Mouse (Mus musculus) mouse embryonic stem cell (cell line): ENCODE data around the gene Lalba.
"Not testable (repeated sequence)": the region's sequence is repeated elsewhere in the genome, so short reads cannot be mapped to it uniquely, and the experiment has no call there.

ENCODE experiments used
- in situ Hi-C, 2 experiments: fragments of 300-500 bp; cut with MboI; formaldehyde crosslinking; loops; 1 replicate in 1 of 2; 3 replicates in 1 of 2; pipeline ENCODE4 v1.14.3; 2019 to 2020; ENCODE audit warnings: low sequenced_read_pairs in 2 of 2, low pct_unique_long_range_greater_than_20kb in 1 of 2, mixed read lengths in 1 of 2; ENCODE audit not compliant: unreplicated experiment in 1 of 2

Lalba gene

DNA sequence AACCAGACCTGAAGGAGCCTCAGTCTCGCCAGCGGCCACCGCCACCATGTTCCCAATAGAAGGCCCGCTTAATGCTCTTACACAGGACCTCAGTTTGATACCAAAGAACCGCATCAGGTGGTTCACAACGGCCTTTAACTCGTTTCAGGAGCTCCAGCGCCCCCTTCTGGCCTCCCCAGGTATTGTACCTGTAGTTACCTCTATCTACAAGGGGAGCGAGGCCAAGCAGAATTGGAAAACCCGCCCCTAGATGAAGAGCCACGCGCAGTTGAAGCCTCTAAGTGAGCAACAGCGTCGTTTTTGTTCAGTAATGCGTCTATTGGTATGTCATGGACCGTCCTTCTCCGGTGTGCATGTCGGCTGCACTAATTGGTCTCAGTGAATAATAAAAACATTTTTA, 22.0 kb upstream of the Lalba start:
- in situ Hi-C loops = no loop called here

GRCm38 (mm10) chr15:98503317-98503716, 20.8 kb upstream of the Lalba start:
- in situ Hi-C loops = no loop called here

DNA sequence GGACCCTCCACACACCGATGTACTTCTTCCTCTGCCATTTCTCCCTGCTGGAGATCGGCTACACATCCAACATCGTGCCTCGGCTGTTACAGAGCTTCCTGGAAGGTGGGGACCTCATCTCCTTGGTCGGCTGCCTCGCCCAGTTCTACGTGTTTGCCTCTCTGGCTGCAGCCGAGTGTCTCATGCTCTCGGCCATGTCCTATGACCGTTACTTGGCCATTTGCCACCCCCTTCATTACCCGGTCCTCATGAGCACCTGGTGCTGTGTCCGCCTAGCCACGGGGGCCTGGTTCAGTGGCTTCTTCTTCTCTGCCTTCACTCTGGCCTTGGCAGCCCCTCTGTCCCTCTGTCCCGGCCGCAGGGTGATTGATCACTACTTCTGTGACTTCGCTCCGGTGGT, 15.1 kb upstream of the Lalba start:
- in situ Hi-C loops = no loop called here

- in situ Hi-C loops = no loop called here
These were observed 9.6 kb upstream of the Lalba start, which contains the start of gene Olfr279 for GRCm38 (mm10) chr15:98492102-98492501. Gene Olfr279 (plus strand): TSS chr15:98492402.

DNA sequence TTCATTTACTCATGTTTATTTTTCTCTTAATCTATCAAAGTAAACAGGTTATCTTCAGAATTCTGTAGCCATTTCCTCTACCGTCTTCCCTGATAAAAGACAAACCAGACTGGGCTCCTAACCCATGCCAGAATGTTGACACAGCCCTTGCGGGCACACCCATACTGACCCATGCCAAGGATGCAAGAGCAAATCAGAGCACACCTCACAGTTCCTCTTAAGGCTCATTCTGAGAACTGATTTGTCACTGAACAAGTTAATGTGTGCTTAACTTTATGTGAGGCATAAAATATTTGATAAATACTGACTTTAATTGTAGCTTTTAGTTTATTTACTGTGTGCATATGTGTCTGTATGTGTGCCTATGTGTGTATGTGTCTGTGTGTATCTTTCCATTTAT, 8.8 kb upstream of the Lalba start:
- in situ Hi-C loops = no loop called here

DNA sequence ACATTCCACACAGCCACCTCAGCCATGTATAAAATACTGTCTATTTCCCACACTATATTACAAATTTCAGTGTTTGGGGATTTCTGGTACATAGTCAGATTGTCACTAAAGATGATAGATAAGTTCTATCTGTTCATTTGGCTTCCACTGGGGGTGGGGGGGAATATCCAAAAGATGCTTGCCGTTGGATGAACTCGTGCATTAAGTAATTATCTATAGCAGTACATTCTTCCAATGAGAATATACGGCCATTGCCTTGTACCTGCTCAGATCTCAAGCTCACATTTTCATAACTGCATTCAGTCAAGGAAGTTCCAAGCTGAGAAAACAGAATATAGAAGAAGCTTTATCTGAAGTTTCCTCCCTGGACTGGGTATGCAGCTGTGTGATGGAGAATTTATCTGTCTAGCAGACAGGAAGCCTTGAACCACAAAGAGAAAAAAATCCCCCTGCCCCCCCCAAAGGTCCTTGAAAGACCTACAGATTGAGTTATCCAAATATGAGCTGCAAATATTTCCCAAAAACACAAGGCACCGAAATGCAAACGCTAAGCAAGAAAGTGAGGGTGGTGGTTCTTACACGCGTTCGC, 4.0 kb upstream of the Lalba start:
- in situ Hi-C loops = no loop called here

DNA sequence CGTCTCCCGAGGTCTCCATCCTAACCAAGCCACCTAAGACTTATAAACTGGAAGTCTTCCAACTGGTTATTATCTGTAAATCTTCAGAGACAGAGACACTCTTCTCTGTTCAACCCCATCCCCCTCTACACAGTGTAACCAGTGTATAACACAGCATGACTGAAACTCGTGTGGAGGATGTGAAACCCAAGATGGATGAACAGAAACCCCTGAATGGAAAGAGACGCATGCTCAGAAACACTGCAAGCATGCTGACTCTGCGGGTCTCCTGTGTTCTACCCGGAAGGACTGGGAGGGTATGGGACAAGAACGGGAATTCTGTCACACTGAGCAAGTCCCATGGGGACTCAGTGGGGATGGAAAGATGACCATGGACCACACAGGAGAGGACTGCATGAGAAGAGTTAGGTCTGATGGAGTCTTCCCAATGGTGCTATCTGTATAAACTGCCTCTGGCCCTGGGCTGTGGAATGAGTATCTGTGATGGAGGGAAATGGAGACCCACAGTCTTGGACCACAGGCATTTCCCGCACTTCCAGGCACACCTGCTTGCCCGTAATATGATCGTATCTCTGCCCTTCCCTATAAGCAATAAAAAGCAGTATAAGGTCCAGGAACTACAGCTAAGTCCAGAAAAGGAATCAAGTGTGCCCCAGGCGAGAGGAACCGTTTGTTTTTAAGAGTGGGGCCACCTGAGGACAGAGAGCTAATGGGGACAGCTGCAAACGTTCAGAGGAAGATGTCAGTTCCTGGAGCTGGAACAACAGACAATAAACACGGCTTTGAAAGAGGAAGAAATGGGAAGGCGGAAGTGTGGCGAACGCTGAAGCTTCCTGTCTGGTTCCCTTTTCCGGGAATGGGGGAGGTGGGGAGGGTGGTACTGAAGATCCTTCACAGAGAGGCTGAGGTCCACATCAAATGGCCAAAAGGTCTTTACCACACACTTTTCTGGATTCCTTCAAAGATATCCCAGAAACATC, 1.7 kb upstream of the Lalba start:
- in situ Hi-C loops = no loop called here

- in situ Hi-C loops = no loop called here
These were observed 2.9 kb downstream of the Lalba start for GRCm38 (mm10) chr15:98479568-98480102.

DNA sequence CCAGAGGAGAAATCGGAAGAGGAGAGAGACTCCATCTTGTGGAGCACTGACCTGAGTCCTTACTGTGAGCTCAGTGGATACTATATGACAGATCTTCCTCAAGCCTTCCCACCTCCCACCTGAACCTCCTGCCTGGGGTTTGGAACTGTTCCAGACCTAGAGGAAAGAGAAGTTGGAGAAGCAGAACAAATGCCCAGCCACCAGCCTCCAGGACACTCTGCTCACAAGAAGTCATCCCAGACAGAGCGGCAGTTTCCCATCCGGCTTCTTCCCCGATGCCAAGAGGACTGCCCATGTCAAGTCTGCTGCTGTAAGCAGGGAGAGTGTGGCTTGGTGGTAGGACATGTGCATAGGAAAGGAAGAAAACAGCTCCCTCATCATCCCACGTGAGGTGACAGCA, 6.2 kb downstream of the Lalba start:
- in situ Hi-C loops = no loop called here

- in situ Hi-C loops = no loop called here
These were observed 7.1 kb downstream of the Lalba start for GRCm38 (mm10) chr15:98475382-98475781.

- in situ Hi-C loops = no loop called here
These were observed 7.6 kb downstream of the Lalba start for GRCm38 (mm10) chr15:98474958-98475357.

DNA sequence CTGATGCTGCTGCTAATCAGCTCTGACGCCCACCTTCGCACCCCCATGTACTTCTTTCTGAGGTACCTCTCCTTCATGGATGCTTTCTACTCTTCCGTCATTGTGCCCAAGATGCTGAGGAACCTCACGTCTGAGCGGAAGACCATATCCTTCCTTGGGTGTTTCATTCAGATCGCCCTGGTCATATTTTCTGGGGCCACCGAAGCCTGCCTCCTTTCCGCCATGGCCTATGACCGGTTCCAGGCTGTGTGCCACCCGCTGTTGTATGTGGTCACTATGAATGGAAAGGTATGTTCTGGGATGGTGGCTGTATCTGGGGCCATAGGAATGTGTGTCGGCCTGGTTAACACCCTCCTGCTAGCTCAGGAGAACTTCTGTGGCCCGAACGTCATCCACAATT, 11.0 kb downstream of the Lalba start:
- in situ Hi-C loops = no loop called here

GRCm38 (mm10) chr15:98469596-98469995, 12.9 kb downstream of the Lalba start, which contains the start of gene OR5BS1P:
Gene OR5BS1P (plus strand): TSS chr15:98469896.
- in situ Hi-C loops = no loop called here

GRCm38 (mm10) chr15:98452288-98452687, 30.2 kb downstream of the Lalba start, which contains the start of gene Olfr281:
Gene Olfr281 (plus strand): TSS chr15:98452588.
- in situ Hi-C loops = no loop called here

- in situ Hi-C loops = no loop called here
These were observed 34.0 kb downstream of the Lalba start for GRCm38 (mm10) chr15:98448521-98448920.

DNA sequence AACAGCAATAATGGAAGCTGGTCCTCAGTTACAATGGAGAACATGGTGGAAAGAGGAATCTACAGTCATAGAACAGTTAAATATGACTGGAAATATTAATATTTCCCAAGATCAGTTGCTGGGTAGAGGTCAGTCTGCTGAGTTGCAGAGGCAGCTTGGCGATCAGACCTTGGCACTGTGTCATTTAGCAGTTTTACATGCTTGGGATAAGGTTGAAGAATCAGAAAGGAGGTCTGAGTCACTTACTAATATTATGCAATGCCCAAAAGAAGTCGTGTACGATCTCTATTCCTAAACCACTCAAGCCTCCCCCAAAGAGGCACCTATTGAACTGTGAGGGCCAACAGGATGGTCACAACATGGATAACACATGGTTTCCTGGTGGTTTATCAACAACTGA, 38.0 kb downstream of the Lalba start:
- in situ Hi-C loops = no loop called here

DNA sequence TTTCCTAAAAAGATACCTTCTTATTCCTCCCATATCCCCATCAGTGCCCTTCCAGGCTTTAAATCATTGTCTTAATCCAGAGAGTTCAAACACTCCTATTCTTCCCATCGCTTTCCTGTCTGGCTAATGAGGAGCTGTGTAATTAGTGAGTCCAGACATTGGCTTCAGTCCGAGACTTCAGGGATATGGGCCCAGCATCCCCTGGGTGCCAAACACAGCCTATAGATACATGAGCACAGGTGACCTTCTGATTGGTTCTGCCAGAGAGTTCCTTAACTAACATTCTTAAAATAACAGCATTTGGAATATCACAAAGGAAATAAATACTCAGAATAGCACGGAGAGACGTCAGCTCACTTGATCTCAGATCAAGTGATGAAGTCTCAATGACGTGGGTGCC, 51.6 kb downstream of the Lalba start, which contains the start of gene Olfr282:
Gene Olfr282 (plus strand): TSS at position 301 of the 400 bp plus-strand sequence.
- in situ Hi-C loops = not testable (repeated sequence)
